Mouse (Mus musculus): ENCODE data around the gene Pcsk5.

Gene Pcsk5

GRCm38 (mm10) chr19:17717066-17717465 is 120.4 kb downstream of the Pcsk5 start:
- DNase-seq, result no peak

DNA sequence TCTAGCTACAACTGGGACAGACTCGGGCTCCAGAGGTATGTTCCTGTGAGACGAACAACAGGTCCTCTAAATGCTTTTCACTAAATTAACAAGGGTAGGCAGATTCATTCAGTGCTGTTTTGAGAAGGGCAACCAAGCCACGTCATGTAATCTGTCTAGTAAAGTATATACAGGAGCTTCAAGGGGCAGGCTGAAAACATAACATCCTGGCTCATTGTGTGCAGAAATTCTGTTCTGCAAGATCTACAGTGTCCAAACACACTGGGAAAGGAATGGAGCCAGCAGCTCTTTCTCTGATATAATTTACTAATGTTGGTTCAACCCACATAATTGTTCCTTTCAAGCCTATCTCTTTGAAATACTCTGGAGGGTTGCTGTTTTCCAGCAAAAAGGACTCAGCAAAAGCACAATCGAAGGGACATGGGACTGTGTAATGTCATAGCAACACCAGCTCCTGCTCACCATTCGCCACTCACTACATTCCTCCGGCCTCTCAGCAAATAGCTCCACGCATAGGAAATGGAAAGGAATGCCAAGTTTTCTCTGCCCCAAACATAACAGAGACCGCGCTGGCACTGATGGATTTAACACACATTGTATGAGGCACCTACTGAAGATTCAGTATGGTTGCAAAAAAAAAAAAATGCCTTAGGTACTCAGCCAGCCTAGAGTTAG is 122.0 kb downstream of the Pcsk5 start:
- no peak for DNase-seq

DNA sequence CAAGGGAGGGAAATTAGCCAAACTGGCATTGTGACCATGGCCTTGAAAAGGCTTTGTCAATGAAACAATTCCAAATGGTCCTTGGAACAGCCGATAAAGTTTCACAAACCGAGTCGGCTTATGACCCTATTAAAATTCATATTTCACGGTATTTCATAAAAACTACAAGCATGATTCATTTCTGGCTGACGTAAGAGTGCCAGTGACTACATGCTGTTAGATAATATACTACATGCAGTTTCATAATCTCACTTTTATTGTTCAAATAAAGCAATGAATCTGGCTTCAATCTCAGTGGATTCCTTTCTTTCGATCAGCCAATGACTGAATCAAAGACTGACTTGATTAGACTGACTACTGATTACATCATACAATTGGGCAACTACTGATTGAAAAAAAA is 145.8 kb downstream of the Pcsk5 start:
- no peak for DNase-seq

GRCm38 (mm10) chr19:17678371-17678770 is 159.1 kb downstream of the Pcsk5 start:
- DNase-seq, result no peak

DNA sequence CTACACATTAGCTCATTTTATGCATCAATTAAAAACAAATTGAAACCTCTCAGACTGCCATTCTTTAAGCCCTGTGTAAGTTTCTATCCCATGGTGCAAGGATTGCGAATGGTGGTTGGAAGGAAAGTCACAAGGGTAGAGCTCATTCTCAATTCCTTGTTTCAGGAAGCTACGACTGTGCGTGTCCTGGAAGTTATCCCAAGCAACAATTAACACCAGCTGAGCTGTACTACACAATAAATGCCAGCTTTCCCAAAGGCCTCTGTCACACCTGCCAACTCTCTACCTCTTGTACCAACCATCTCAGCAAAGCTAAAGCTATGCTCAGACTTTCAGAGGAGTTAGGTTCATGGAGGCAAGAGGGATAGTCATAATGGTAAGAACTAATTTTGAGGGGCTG is 174.8 kb downstream of the Pcsk5 start:
- no peak for DNase-seq

GRCm38 (mm10) chr19:17662271-17662670 is 175.2 kb downstream of the Pcsk5 start:
- no peak for DNase-seq

GRCm38 (mm10) chr19:17659321-17659720 is 178.1 kb downstream of the Pcsk5 start:
- DNase-seq, result no peak

GRCm38 (mm10) chr19:17650831-17651502 is 186.5 kb downstream of the Pcsk5 start:
- DNase-seq, result no peak

DNA sequence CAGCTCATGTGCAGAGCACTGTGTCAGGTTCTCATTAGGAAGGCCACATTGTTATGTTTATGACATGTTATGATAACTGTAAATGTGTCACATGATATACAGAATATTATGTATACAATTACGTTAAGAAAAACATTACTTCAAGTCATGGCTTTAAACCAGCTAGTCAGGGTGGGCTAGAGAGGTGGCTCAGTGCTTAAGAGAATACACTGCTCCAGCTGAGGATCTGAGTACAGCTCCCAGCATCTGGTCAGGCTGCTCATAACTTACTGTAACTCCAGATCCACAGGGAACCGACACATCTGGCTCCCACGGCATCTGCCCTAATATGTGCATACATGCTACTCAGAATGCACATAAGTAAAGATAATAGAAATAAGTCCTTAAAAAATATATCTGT is 187.5 kb downstream of the Pcsk5 start:
- DNase-seq, result no peak

GRCm38 (mm10) chr19:17643128-17643797 is 194.2 kb downstream of the Pcsk5 start:
- DNase-seq, result no peak

DNA sequence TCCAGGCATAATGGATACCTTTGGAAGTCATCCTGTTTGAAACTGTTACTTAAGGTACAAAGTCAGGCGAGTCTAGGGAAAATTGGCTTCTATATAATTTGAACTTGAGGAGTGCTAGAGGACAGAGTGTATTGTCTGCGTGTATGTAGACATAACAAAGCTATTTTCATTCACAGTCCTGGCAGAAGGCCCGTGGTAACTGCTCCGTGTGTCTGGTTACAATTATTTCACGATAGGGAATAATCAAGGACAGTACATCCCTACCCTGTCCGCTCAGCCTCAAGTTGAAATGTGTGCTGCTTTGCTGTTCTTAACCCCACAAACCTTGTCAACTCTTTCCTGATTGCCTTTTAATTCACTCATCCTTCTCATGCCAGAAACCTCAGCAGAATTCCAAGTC is 201.4 kb downstream of the Pcsk5 start:
- DNase-seq, result no peak

- no peak for DNase-seq
These were observed 221.8 kb downstream of the Pcsk5 start for GRCm38 (mm10) chr19:17615646-17616045.

- no peak for DNase-seq
These were observed 230.9 kb downstream of the Pcsk5 start for GRCm38 (mm10) chr19:17606510-17606909.

GRCm38 (mm10) chr19:17606093-17606492 is 231.3 kb downstream of the Pcsk5 start:
- no peak for DNase-seq

- DNase-seq, result no peak
These were observed 234.1 kb downstream of the Pcsk5 start for GRCm38 (mm10) chr19:17603322-17603721.

DNA sequence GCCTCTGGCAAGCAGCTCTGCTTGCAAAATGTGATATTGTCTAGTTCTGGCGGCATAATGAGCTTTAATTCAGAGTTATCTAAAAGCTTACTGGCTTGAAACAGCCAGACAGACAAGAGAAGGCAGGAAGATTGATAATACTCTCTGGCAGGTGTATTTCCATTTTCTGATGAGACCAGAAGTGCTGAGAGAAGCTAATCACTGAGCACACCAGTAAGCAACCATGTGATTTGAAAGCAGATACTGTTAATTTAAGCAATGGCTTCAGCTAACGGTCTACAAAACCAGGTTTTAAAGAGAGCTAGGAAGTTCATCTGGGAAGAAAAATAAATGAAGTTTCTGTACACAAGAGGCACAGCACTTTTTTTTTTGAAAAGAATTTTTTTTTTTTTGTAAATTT is 237.1 kb downstream of the Pcsk5 start:
- DNase-seq, result no peak

GRCm38 (mm10) chr19:17592790-17593189 is 244.6 kb downstream of the Pcsk5 start:
- no peak for DNase-seq

DNA sequence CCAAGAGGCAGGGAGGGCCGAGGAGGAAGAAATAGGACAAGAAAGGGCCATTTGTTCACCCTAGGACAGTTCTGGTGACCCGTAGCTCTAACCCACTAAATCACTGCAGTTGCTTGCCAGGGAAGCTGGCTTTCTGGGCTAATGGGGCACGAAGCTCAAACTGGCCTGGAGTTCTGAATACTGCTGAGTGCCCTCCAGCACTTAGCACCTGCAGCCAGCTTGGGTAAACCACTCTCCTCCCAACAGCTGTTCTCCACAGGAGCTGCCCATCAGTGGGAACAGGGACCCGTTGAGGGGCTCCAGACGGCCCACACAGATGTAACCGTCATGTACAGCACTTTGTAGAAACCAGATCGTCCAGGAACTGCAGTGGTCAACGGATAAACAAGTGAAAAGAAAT is 246.1 kb downstream of the Pcsk5 start:
- no peak for DNase-seq

GRCm38 (mm10) chr19:17590314-17590713 is 247.1 kb downstream of the Pcsk5 start:
- no peak for DNase-seq

DNA sequence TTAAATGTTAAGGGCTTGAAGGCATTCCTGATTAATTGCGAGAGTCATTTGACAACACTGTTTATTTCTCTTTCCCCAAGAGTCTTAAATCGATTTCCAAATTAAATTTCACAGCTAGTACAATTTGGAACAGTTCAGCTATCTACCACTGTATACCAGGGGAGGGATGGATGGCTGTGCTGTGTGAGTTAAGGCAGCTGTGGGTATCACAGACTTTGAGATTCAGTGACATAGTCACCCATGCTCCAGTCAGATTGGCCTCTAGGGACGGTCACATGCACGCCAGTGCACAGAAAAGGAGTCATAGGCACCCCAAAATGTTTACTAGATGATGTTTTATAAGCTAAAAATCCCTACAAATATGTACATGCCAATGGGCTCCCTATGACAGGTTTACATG is 260.0 kb downstream of the Pcsk5 start:
- DNase-seq, result no peak

DNA sequence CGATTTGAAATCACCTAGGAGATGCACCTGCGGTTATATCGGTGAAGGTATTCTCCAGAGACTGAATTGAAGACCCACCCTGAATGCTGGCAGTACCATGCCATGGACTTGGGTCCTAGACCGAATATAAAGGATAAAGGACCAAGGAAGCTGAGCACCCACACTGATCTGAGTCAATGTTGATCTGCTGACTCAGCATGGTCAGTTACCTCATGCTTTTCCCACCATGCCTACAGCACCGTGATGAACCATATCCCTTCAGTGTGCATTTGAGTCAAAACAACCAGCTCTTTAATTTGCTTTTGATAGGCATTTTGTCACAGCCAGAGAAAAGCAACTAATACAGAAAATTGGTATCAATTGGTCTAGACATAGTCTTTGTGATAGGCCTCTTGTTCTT is 262.9 kb downstream of the Pcsk5 start:
- DNase-seq, result no peak

DNA sequence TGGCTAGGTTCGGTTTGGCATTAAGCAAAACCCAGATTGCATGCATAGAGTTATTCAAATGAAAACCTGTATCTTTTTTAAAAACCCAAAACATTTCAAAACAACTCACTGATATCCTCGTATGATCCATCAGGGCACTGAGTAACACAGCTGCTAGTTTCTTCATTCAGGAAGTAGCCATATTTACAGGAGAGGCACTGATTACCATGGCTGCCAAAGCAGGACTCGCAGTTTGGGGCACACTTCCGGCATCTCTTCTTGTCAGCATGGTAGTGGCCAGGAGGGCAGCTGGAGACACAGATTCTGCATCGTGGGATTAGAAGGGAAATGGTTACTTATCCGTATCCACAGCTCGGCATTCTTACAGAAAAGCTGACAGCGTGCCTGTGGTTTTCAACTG is 265.1 kb downstream of the Pcsk5 start:
- no peak for DNase-seq

GRCm38 (mm10) chr19:17570936-17571335 is 266.5 kb downstream of the Pcsk5 start:
- no peak for DNase-seq

- DNase-seq, result no peak
These were observed 270.2 kb downstream of the Pcsk5 start for GRCm38 (mm10) chr19:17567264-17567663.

Measured in B cell, adult 2 months (primary cell).